Mouse (Mus musculus) stomach, postnatal 0 days (tissue): Measurements from ENCODE around the gene Aarsd1. TPM values are rescaled to one million over a fixed set of nuclear protein-coding genes. Genes with fewer than 3 reads are reported as not detected.
"Not testable (repeated sequence)": the region's sequence is repeated elsewhere in the genome, so short reads cannot be mapped to it uniquely, and the experiment has no call there.

Experiments used
- ATAC-seq: fragments of 200-750 bp; cut with Nextera tagmentation; 2 replicates; pipeline ENCODE4 v1.8.0; 2017; ENCODE audit not compliant: low FRiP score, low TSS enrichment
- DNase-seq: peaks from one replicate; pipeline ENCODE4 v3.0.0-alpha.2; 2016; ENCODE audit warnings: low spot score
- H3K27ac ChIP-seq: fragments of 300-500 bp; sonication (generic); replicated peaks from 2 replicates; pipeline ENCODE4 v1.5.1; 2014; ENCODE audit warnings: mild to moderate bottlenecking, control low read depth
- H3K27me3 ChIP-seq: fragments of 300-500 bp; sonication (generic); 2 replicates; pipeline ENCODE4 v1.6.1; 2014; ENCODE audit warnings: low read length; ENCODE audit not compliant: control insufficient read depth, insufficient read depth
- H3K36me3 ChIP-seq: fragments of 300-500 bp; sonication (generic); 2 replicates; pipeline ENCODE4 v1.6.1; 2014; ENCODE audit warnings: low read length, mixed read lengths; ENCODE audit not compliant: control insufficient read depth, insufficient read depth
- H3K4me1 ChIP-seq: fragments of 300-500 bp; sonication (generic); replicated peaks from 2 replicates; pipeline ENCODE4 v1.6.1; 2014; ENCODE audit warnings: antibody characterized with exemption; ENCODE audit not compliant: control insufficient read depth, insufficient read depth
- H3K4me2 ChIP-seq: fragments of 300-500 bp; sonication (generic); replicated peaks from 2 replicates; pipeline ENCODE4 v1.6.1; 2014; ENCODE audit warnings: low read depth, mild to moderate bottlenecking, control low read depth, moderate library complexity
- H3K4me3 ChIP-seq: fragments of 300-500 bp; sonication (generic); 2 replicates; pipeline ENCODE4 v1.5.1; 2014; ENCODE audit warnings: low read depth, low read length, control low read depth
- H3K9ac ChIP-seq: fragments of 300-500 bp; sonication (generic); 2 replicates; pipeline ENCODE4 v1.6.1; 2014; ENCODE audit warnings: mild to moderate bottlenecking, low read length, control low read depth, mixed read lengths
- H3K9me3 ChIP-seq: fragments of 300-500 bp; sonication (generic); 2 replicates; pipeline ENCODE4 v1.6.1; 2016; ENCODE audit warnings: low read length; ENCODE audit not compliant: control insufficient read depth
- CTCF ChIP-seq: IDR thresholded peaks from 2 replicates; pipeline ENCODE4 v1.5.1; 2016; ENCODE audit warnings: antibody characterized with exemption, low read depth, mild to moderate bottlenecking, moderate library complexity
- EP300 ChIP-seq: optimal IDR thresholded peaks from 2 replicates; pipeline ENCODE3; 2016; ENCODE audit warnings: antibody characterized with exemption
- WGBS: fragments of 180-500 bp; shearing (Covaris S2); extraction: QIAGEN DNeasy Blood & Tissue Kit; methylation state at CpG from one replicate; pipeline ENCODE4 v1.1.7; 2014; 5-methylcytosine and 5-hydroxymethylcytosine counted together
- polyA plus RNA-seq: library from polyadenylated mRNA; unstranded; fragments of >200 nt; fragmentation: Nextera tagmentation; extraction: Ambion mirVana; gene quantifications from 2 replicates; pipeline ENCODE4 v1.2.1, GENCODE M21; 2015

Gene Aarsd1
- polyA plus RNA-seq, 1 experiment from 2014 or later: 29.8 TPM

DNA sequence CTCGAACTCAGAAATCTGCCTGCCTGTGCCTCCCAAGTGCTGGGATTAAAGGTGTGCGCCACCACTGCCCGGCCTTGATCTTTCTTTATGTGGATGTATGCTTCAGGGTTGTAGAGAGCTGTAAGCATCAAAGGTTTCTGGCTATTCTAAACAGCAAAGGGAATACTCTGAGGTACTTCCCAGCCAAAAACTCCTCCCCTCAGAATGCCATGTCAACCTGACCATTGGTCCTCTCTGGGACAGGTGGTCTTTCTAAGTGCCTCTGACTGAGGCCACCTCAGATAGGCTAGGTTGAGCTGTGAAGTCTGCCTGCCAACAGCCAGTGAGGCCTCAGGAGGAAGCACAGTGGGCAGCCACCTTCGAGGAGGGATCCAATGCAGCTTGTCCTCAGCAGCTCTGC, 31.5 kb upstream of the Aarsd1 start:
- H3K4me1 ChIP-seq: 0 out of 2 replicates have a peak, but pooled peaks cover 2% of the 10 kb centered on the region
- peak overlapping the region; percentile 70 for H3K4me2 ChIP-seq
- peaks cover 11% of the 10 kb centered on the region for H3K36me3 ChIP-seq
- H3K4me3 ChIP-seq: peak overlapping the region; percentile 53
- H3K9me3 ChIP-seq: no peaks in the 10 kb centered on the region
- WGBS: 59% methylated on average over 4 of the region's 4 CpGs
- no peak for TF ChIP-seq EP300
- no peak for DNase-seq
- H3K27ac ChIP-seq: peak overlapping the region; percentile 93
- 0 out of 2 replicates have a peak, but pooled peaks have one; percentile 11 for ATAC-seq
- no peaks in the 10 kb centered on the region for H3K27me3 ChIP-seq
- peak overlapping the region; percentile 72 for H3K9ac ChIP-seq

GRCm38 (mm10) chr11:101448274-101448746, 30.9 kb upstream of the Aarsd1 start, which contains the start of gene Ifi35:
Ifi35 (plus strand) TSS chr11:101448407.
- Histone ChIP-seq H3K4me2 (peak within 1 kb of the TSS; percentile 70), H3K9ac (peak within 1 kb of the TSS; percentile 72), H3K27ac (peak within 1 kb of the TSS; percentile 93), H3K36me3 (peaks cover 13% of the 10 kb centered on the region), H3K4me3 (peak within 1 kb of the TSS; percentile 53), H3K4me1 (0 out of 2 replicates have a peak, but pooled peaks cover 2% of the 10 kb centered on the region), H3K27me3 (no peaks in the 10 kb centered on the region), H3K9me3 (no peaks in the 10 kb centered on the region)
- TF ChIP-seq EP300 (no peak), CTCF (no peak)
- WGBS: 10% methylated on average over 10 of the region's 10 CpGs
- ATAC-seq (peak; percentile 82), DNase-seq (peak; percentile 89)

DNA sequence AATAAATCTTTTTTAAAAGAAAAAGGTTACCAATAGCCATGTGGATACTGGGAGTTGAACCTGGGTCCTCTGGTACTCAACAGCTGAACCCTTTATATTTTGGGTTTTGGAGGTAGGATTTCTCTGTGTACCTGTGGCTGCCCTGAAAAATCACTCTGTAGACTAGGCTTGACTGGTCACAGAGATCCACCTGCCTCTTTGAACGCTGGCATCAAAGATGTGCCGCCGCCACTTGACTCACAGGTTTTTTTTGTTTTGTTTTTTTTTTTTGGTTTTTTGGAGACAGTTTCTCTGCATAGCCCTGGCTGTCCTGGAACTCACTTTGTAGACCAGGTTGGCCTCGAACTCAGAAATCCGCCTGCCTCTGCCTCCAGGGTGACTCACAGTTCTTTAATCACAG, 30.4 kb upstream of the Aarsd1 start:
- 0 out of 2 replicates have a peak, but pooled peaks cover 2% of the 10 kb centered on the region for H3K4me1 ChIP-seq
- ATAC-seq (no peak), DNase-seq (no peak)
- 81% methylated on average over 5 of the region's 5 CpGs for WGBS
- no peak overlapping the region for H3K9ac ChIP-seq
- peak overlapping the region; percentile 70 for H3K4me2 ChIP-seq
- H3K4me3 ChIP-seq: no peak overlapping the region; the same call in 1 of the 2 replicates
- H3K27ac ChIP-seq: peak overlapping the region; percentile 93
- no peaks in the 10 kb centered on the region for H3K27me3 ChIP-seq
- no peak for TF ChIP-seq CTCF
- H3K9me3 ChIP-seq: no peaks in the 10 kb centered on the region
- H3K36me3 ChIP-seq: peaks cover 13% of the 10 kb centered on the region

- WGBS: 81% methylated on average over 8 of the region's 8 CpGs
- ATAC-seq, H3K4me2 ChIP-seq, H3K27me3 ChIP-seq, H3K4me3 ChIP-seq, DNase-seq, H3K27ac ChIP-seq, H3K9me3 ChIP-seq, H3K4me1 ChIP-seq, H3K9ac ChIP-seq: not testable (repeated sequence)
- H3K36me3 ChIP-seq: peaks cover 13% of the 10 kb centered on the region
Observed at GRCm38 (mm10) chr11:101446860-101447259, 29.4 kb upstream of the Aarsd1 start.

- WGBS: 62% methylated on average over 1 of the region's 1 CpGs
- TF ChIP-seq CTCF: no peak
- Histone ChIP-seq H3K4me2 (no peak overlapping the region), H3K27ac (no peak overlapping the region), H3K9me3 (no peaks in the 10 kb centered on the region), H3K27me3 (no peaks in the 10 kb centered on the region), H3K9ac (no peak overlapping the region), H3K4me1 (0 out of 2 replicates have a peak, but pooled peaks cover 2% of the 10 kb centered on the region), H3K36me3 (peaks cover 13% of the 10 kb centered on the region), H3K4me3 (no peak overlapping the region)
- no peak for ATAC-seq
- no peak for DNase-seq
Observed at GRCm38 (mm10) chr11:101446319-101446718, 28.9 kb upstream of the Aarsd1 start.

GRCm38 (mm10) chr11:101442760-101443159, 25.3 kb upstream of the Aarsd1 start:
- H3K27me3 ChIP-seq: no peaks in the 10 kb centered on the region
- peak overlapping the region; percentile 97 for H3K9ac ChIP-seq
- peaks cover 13% of the 10 kb centered on the region for H3K36me3 ChIP-seq
- peak overlapping the region; percentile 74 for H3K4me2 ChIP-seq
- no peak for ATAC-seq
- WGBS: under 1% methylated on average over 14 of the region's 14 CpGs
- H3K4me3 ChIP-seq: peak overlapping the region; percentile 78
- H3K4me1 ChIP-seq: no peaks in the 10 kb centered on the region
- DNase-seq: no peak
- TF ChIP-seq EP300 (peak; percentile 3), CTCF (no peak)
- no peaks in the 10 kb centered on the region for H3K9me3 ChIP-seq
- H3K27ac ChIP-seq: peak overlapping the region; percentile 91
